Mouse (Mus musculus) lung, postnatal 0 days (tissue): ENCODE data around the gene Wscd1.

ENCODE experiments used
- CTCF ChIP-seq: IDR thresholded peaks from 2 replicates; pipeline ENCODE4 v1.5.1; 2016; ENCODE audit warnings: antibody characterized with exemption, mild to moderate bottlenecking
- EP300 ChIP-seq: IDR thresholded peaks from 2 replicates; pipeline ENCODE4 v1.6.1; 2016; ENCODE audit warnings: antibody characterized with exemption, mild to moderate bottlenecking, control low read depth

DNA sequence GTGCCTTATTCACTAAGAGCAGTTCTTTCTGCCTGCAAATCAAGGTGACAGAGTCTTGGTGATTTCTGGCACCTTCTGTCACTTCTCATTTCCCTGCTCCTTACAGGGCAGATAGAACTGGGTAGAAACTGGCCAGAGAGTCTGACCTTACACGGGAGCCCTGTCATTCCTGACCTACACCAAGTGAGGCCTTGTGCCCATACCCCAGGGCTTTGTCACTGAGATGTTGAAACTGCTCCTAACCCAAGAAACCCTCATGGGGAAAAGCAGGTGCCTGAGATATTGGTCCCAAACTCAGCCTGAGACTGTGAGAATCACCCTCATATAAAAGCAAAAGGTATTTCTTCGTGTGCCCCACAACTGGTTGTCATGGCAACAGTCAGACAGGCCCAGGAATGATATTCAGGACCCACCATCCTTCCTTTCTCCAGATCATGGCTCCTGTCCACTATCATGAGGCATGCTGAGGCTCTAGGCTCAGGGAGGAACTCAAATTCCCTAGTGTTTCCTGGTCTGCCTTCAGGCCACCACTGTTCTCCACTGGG lies 11.1 kb upstream of the Wscd1 start:
- no peak for TF ChIP-seq CTCF
- no peak for TF ChIP-seq EP300
